Mouse (Mus musculus) layer of hippocampus, adult 11-12 months (tissue): ENCODE measurements at regions not wholly inside any gene's neighbourhood (a gene's known extent, or its start where the extent isn't known, plus 50 kb on each side); places are given as distances from the start of the nearest gene placed in this dataset.

ENCODE experiments used
- DNase-seq: peaks from one replicate; pipeline ENCODE4 v3.0.0; 2022; ENCODE audit warnings: low spot score

- peak; percentile 70 for DNase-seq
These were observed 76.7 kb upstream of the Slitrk3 start for GRCm38 (mm10) chr3:73134316-73134715.

GRCm38 (mm10) chr3:73125143-73125542 is 67.5 kb upstream of the Slitrk3 start:
- no peak for DNase-seq

GRCm38 (mm10) chr3:73109102-73109501 is 51.5 kb upstream of the Slitrk3 start:
- DNase-seq, result no peak
